Mouse (Mus musculus): ENCODE results near the gene Rapgef1. TPM values are rescaled to one million over a fixed set of nuclear protein-coding genes. Genes with fewer than 3 reads are reported as not detected.

Gene Rapgef1
- polyA plus RNA-seq, 1 experiment from 2014 or later: 12.7 TPM

GRCm38 (mm10) chr2:29678524-29678923 lies 59.0 kb downstream of the Rapgef1 start:
- Histone ChIP-seq H3K4me1 (peaks cover 14% of the 10 kb centered on the region; the same call in 1 of the 2 replicates), H3K9ac (no peak overlapping the region), H3K9me3 (no peaks in the 10 kb centered on the region), H3K27me3 (replicated peaks) (no peaks in the 10 kb centered on the region), H3K27ac (no peak overlapping the region), H3K36me3 (no peaks in the 10 kb centered on the region), H3K4me3 (replicated peaks) (no peak overlapping the region), H3K4me2 (no peak overlapping the region)
- WGBS: 60% methylated on average over 3 of the region's 3 CpGs
- ATAC-seq (ENCODE audit: insufficient read depth, low FRiP score, low read depth): no peak

- Histone ChIP-seq H3K4me3 (replicated peaks) (no peak overlapping the region), H3K4me1 (peaks cover 14% of the 10 kb centered on the region; the same call in 1 of the 2 replicates), H3K9me3 (no peaks in the 10 kb centered on the region), H3K27ac (no peak overlapping the region), H3K9ac (no peak overlapping the region), H3K4me2 (no peak overlapping the region), H3K36me3 (no peaks in the 10 kb centered on the region), H3K27me3 (replicated peaks) (no peaks in the 10 kb centered on the region)
- ATAC-seq (ENCODE audit: insufficient read depth, low FRiP score, low read depth): no peak
- 87% methylated on average over 6 of the region's 6 CpGs for WGBS
Observed at GRCm38 (mm10) chr2:29679710-29680584, 60.4 kb downstream of the Rapgef1 start.

DNA sequence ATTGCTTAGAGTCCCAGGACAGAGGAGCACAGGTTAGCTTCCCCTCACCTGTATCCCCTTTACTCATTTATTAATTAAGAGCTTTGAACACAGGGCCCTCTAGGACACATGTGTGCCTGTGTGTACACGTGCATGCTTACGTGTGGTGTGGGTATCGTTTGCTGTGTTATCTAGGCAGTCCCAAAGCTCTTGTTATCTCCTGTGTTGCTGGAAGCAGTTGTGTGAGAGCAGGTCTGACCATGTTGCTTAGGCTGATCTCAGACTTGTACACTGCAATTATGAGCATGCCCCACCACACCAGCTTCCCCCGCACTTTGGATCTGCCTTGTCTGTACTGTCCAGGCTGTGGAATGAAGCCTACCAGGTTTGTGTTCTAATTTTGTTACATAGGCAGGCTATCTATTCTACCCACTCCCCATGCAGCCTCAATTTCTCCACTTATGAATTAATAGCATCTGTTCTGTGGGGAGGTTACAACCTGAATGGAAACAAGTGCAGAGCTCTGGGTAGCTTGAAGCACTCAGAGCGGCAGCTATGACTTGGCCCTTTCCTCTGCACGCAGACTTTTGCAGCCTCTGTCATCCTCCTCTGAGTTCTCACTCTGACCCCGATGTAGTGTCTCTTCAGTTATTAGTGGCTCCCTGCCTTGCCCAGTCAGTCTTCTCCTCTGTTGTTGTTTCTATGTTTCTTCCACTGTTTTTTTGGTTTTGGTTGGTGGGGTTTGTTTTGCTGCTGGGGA lies 63.9 kb downstream of the Rapgef1 start:
- Histone ChIP-seq H3K27ac (no peak overlapping the region), H3K36me3 (no peaks in the 10 kb centered on the region), H3K4me2 (no peak overlapping the region), H3K9me3 (no peaks in the 10 kb centered on the region), H3K4me3 (replicated peaks) (no peak overlapping the region), H3K9ac (no peak overlapping the region), H3K4me1 (0 out of 2 replicates have a peak, but pooled peaks cover 2% of the 10 kb centered on the region), H3K27me3 (replicated peaks) (no peaks in the 10 kb centered on the region)
- peak; percentile 71; the same call in 1 of the 2 replicates for ATAC-seq (ENCODE audit: insufficient read depth, low FRiP score, low read depth)
- 85% methylated on average over 7 of the region's 7 CpGs for WGBS

DNA sequence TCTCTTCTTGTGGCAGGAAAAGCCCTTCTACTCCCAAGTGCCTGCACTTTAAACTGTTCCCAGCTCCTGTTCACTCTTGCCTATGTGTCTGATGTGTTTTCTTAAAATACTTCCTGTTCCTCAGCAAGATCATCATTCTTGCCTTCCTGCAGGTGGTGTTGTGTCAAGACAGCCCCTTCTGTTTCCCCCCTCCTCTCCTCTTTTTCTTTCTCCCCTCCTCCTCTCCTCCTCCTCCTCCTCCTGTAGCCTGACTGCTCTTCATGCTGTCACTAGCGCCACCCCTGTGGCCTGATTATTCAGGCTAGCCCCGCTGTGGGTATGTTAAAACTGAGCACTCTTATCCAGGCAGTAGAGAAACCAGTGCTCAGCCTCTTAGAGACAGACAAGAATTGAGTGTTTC lies 65.0 kb downstream of the Rapgef1 start:
- Histone ChIP-seq H3K27ac (no peak overlapping the region), H3K36me3 (peaks cover 3% of the 10 kb centered on the region; the same call in 1 of the 2 replicates), H3K9me3 (no peaks in the 10 kb centered on the region), H3K4me2 (no peak overlapping the region), H3K4me1 (0 out of 2 replicates have a peak, but pooled peaks cover 2% of the 10 kb centered on the region), H3K27me3 (replicated peaks) (no peaks in the 10 kb centered on the region), H3K4me3 (replicated peaks) (no peak overlapping the region), H3K9ac (no peak overlapping the region)
- no peak for ATAC-seq (ENCODE audit: insufficient read depth, low FRiP score, low read depth)
- 56% methylated on average over 2 of the region's 2 CpGs for WGBS

- Histone ChIP-seq H3K9ac (no peak overlapping the region), H3K4me2 (no peak overlapping the region), H3K27me3 (replicated peaks) (no peaks in the 10 kb centered on the region), H3K4me1 (no peaks in the 10 kb centered on the region), H3K36me3 (peaks cover 14% of the 10 kb centered on the region; the same call in 1 of the 2 replicates), H3K9me3 (no peaks in the 10 kb centered on the region), H3K27ac (no peak overlapping the region), H3K4me3 (replicated peaks) (no peak overlapping the region)
- 86% methylated on average over 7 of the region's 7 CpGs for WGBS
- no peak for ATAC-seq (ENCODE audit: insufficient read depth, low FRiP score, low read depth)
Observed at GRCm38 (mm10) chr2:29689014-29689413, 69.5 kb downstream of the Rapgef1 start.

DNA sequence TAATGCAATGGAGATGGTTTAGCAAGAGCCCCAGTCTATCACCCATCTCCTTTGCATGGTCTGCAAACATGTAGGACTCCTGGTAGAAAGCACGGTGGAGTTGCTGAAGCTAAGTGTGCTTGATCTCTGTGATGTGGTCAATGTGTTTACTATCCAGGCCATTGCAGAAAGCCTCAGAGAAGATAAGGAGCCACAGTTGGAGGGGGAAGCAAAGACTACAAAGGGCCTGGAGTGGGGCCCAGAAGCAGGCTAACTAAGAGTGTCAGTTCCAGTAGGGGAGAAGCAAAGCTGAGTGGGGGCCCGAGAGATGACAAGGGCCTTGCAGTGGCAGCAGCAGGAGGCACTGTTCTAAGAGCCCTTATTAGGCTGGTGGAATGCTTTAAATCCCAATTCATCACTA lies 70.0 kb downstream of the Rapgef1 start:
- no peak overlapping the region for H3K4me2 ChIP-seq
- no peak overlapping the region for H3K27ac ChIP-seq
- no peaks in the 10 kb centered on the region for H3K4me1 ChIP-seq
- H3K36me3 ChIP-seq: peaks cover 14% of the 10 kb centered on the region; the same call in 1 of the 2 replicates
- H3K9ac ChIP-seq: no peak overlapping the region
- 56% methylated on average over 2 of the region's 2 CpGs for WGBS
- no peaks in the 10 kb centered on the region for H3K27me3 ChIP-seq (replicated peaks)
- H3K9me3 ChIP-seq: no peaks in the 10 kb centered on the region
- H3K4me3 ChIP-seq (replicated peaks): no peak overlapping the region
- ATAC-seq (ENCODE audit: insufficient read depth, low FRiP score, low read depth): no peak

DNA sequence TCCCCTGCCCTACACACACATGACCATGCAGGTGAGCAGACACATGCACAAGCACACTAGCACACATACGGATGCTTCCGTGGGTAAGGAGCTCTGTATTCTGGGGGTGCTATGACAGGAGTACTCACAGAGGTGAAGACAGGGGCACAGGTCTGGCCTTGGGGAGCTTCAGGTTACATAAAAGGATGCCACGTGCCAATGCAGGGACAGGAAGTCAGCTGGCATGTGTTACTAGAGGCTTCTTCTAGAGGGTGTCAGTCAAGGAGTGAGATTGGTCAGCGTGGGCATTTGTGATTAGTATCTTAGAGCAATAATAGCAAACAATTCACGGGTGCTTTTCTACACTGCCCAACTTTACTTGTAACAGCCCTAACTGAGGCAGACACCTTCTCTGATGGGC lies 71.5 kb downstream of the Rapgef1 start:
- Histone ChIP-seq H3K27ac (no peak overlapping the region), H3K4me3 (replicated peaks) (no peak overlapping the region), H3K9ac (no peak overlapping the region), H3K36me3 (peaks cover 14% of the 10 kb centered on the region; the same call in 1 of the 2 replicates), H3K4me1 (no peaks in the 10 kb centered on the region), H3K9me3 (no peaks in the 10 kb centered on the region), H3K27me3 (replicated peaks) (no peaks in the 10 kb centered on the region), H3K4me2 (no peak overlapping the region)
- ATAC-seq (ENCODE audit: insufficient read depth, low FRiP score, low read depth): no peak
- WGBS: 85% methylated on average over 5 of the region's 5 CpGs

DNA sequence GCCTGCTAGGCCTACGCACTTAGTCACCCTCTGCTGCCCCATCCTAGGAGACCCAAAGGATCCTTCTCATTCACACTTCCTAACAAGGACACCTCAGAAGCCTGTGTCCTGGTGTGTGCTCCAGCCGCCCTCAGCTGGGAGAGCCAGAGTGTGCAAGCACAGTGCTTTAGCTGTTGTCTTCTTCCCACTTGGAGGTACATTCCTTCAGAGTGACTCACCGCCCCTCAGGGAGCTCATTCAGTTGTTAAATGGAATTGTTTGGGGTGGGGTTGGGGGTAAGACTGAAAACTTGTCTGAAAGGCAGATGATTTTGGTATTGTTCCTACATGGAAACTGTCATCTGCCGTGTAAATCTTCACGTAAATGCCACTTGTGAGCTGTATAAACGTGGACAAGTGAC lies 72.0 kb downstream of the Rapgef1 start:
- Histone ChIP-seq H3K36me3 (peaks cover 14% of the 10 kb centered on the region; the same call in 1 of the 2 replicates), H3K27ac (no peak overlapping the region), H3K4me3 (replicated peaks) (no peak overlapping the region), H3K4me2 (no peak overlapping the region), H3K9ac (no peak overlapping the region), H3K9me3 (no peaks in the 10 kb centered on the region), H3K4me1 (no peaks in the 10 kb centered on the region), H3K27me3 (replicated peaks) (no peaks in the 10 kb centered on the region)
- no peak for ATAC-seq (ENCODE audit: insufficient read depth, low FRiP score, low read depth)
- WGBS: 77% methylated on average over 6 of the region's 6 CpGs

- H3K36me3 ChIP-seq: peaks cover 14% of the 10 kb centered on the region; the same call in 1 of the 2 replicates
- H3K4me3 ChIP-seq (replicated peaks): no peak overlapping the region
- no peaks in the 10 kb centered on the region for H3K4me1 ChIP-seq
- H3K4me2 ChIP-seq: no peak overlapping the region
- no peak overlapping the region for H3K9ac ChIP-seq
- no peaks in the 10 kb centered on the region for H3K27me3 ChIP-seq (replicated peaks)
- H3K9me3 ChIP-seq: no peaks in the 10 kb centered on the region
- 93% methylated on average over 2 of the region's 2 CpGs for whole genome bisulfite sequencing
- no peak for ATAC-seq (ENCODE audit: insufficient read depth, low FRiP score, low read depth)
- H3K27ac ChIP-seq: no peak overlapping the region
Observed at GRCm38 (mm10) chr2:29692192-29692591, 72.7 kb downstream of the Rapgef1 start.

GRCm38 (mm10) chr2:29696207-29696800 lies 76.8 kb downstream of the Rapgef1 start:
- H3K9me3 ChIP-seq: no peaks in the 10 kb centered on the region
- H3K27ac ChIP-seq: no peak overlapping the region
- peaks cover 18% of the 10 kb centered on the region for H3K36me3 ChIP-seq
- H3K4me2 ChIP-seq: no peak overlapping the region
- H3K9ac ChIP-seq: no peak overlapping the region
- H3K4me3 ChIP-seq (replicated peaks): no peak overlapping the region
- H3K4me1 ChIP-seq: no peaks in the 10 kb centered on the region
- no peak for ATAC-seq (ENCODE audit: insufficient read depth, low FRiP score, low read depth)
- no peaks in the 10 kb centered on the region for H3K27me3 ChIP-seq (replicated peaks)
- WGBS: 74% methylated on average over 7 of the region's 7 CpGs

GRCm38 (mm10) chr2:29698421-29699290 lies 79.1 kb downstream of the Rapgef1 start:
- H3K4me2 ChIP-seq: no peak overlapping the region
- no peak overlapping the region for H3K9ac ChIP-seq
- no peak overlapping the region for H3K4me3 ChIP-seq (replicated peaks)
- no peaks in the 10 kb centered on the region for H3K4me1 ChIP-seq
- H3K27ac ChIP-seq: no peak overlapping the region
- H3K27me3 ChIP-seq (replicated peaks): no peaks in the 10 kb centered on the region
- no peak for ATAC-seq (ENCODE audit: insufficient read depth, low FRiP score, low read depth)
- no peaks in the 10 kb centered on the region for H3K9me3 ChIP-seq
- 79% methylated on average over 6 of the region's 6 CpGs for WGBS
- H3K36me3 ChIP-seq: peaks cover 27% of the 10 kb centered on the region

Data from stomach, embryonic 15.5 days (tissue).